Comparison of ENCODE assay signal across 8 mouse cellular contexts in the genomic region with DNA sequence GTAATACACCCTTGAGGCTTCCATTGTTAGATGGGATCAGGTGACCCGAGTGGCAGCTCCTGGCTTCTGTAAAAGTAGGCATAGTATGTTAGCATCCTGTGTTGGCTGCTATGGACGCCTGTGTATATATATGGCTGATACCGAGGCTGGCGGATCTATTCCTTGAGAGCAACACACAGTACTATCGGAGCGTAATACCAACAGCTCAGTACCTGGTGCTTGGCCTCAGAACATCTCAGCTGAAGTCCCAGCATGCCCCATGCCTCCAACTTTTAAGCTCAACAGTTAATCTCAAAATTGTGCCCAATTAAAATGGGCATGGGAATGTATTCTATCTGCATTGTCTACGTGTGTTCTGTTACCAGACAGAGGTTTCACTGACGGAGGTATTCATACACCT.
DNase-seq lines count a peak whose midpoint lies in the region; ATAC-seq and TF ChIP-seq lines count a peak whose summit lies in the region.

No protein-coding gene starts in this region.

- H3K9ac ChIP-seq in kidney, embryonic 14.5 days (ENCODE audit: low read depth, low read length), result peak overlapping the region; percentile 73
- H3K9ac ChIP-seq in hindbrain, embryonic 12.5 days, result peak overlapping the region; percentile 97
- H3K9ac ChIP-seq in midbrain, postnatal 0 days (replicated peaks; ENCODE audit: low read length, poor library complexity, severe bottlenecking), result peak overlapping the region; percentile 99

- peak overlapping the region; percentile 92 for H3K27ac ChIP-seq in kidney, embryonic 14.5 days (ENCODE audit: low read depth, low read length)
- H3K27ac ChIP-seq in hindbrain, embryonic 12.5 days, result peak overlapping the region; percentile 99
- H3K27ac ChIP-seq in midbrain, postnatal 0 days (ENCODE audit: low read depth, low read length), result peak overlapping the region; percentile 98

- WGBS in kidney, embryonic 14.5 days, result 45% methylated on average over 8 of the region's 8 CpGs
- 22% methylated on average over 8 of the region's 8 CpGs for WGBS in hindbrain, embryonic 12.5 days
- 3% methylated on average over 8 of the region's 8 CpGs for WGBS in midbrain, postnatal 0 days

- no peak for ATAC-seq in kidney, embryonic 14.5 days (ENCODE audit: low FRiP score, low TSS enrichment)
- 0 out of 2 replicates have a peak, but pooled peaks have one; percentile 2 for ATAC-seq in hindbrain, embryonic 12.5 days (ENCODE audit: low FRiP score)
- ATAC-seq in midbrain, postnatal 0 days (ENCODE audit: low FRiP score), result no peak; the same call in 1 of the 2 replicates

- no peak for DNase-seq in kidney, postnatal 36 days
- DNase-seq in embryo, embryonic 11 days, result peak; percentile 62
- peak; percentile 66 for DNase-seq in midbrain, postnatal 0 days (ENCODE audit: low spot score)
- DNase-seq in left cerebral cortex, postnatal 10 days (ENCODE audit: extremely low spot score in 1 of 2, low spot score in 2 of 2), result no peak
- DNase-seq in lung, postnatal 4 days, result no peak
- DNase-seq in layer of hippocampus, adult 9-11 months, result no peak

- H3K9me3 ChIP-seq in kidney, embryonic 14.5 days (ENCODE audit: control insufficient read depth, low read length), result no peaks in the 10 kb centered on the region
- no peaks in the 10 kb centered on the region for H3K9me3 ChIP-seq in hindbrain, embryonic 12.5 days (replicated peaks)
- H3K9me3 ChIP-seq in midbrain, postnatal 0 days (ENCODE audit: low read length), result no peaks in the 10 kb centered on the region

- peak overlapping the region; percentile 66 for H3K4me2 ChIP-seq in kidney, embryonic 14.5 days (replicated peaks; ENCODE audit: low read depth, low read length)
- H3K4me2 ChIP-seq in hindbrain, embryonic 12.5 days (replicated peaks), result peak overlapping the region; percentile 59
- H3K4me2 ChIP-seq in midbrain, postnatal 0 days (ENCODE audit: low read depth, low read length, poor library complexity, severe bottlenecking), result peak overlapping the region; percentile 68

- H3K4me1 ChIP-seq in kidney, embryonic 14.5 days (ENCODE audit: control insufficient read depth, insufficient read depth, low read length), result peaks cover 7% of the 10 kb centered on the region; the same call in 1 of the 2 replicates
- H3K4me1 ChIP-seq in hindbrain, embryonic 12.5 days, result peaks cover 29% of the 10 kb centered on the region
- H3K4me1 ChIP-seq in midbrain, postnatal 0 days (ENCODE audit: insufficient read depth, low read length), result peaks cover 7% of the 10 kb centered on the region; the same call in 1 of the 2 replicates

- TF ChIP-seq CTCF in midbrain, postnatal 0 days (IDR thresholded peaks at IDR 0.05), result no peak

- intact Hi-C loops in left cerebral cortex, postnatal 10 days (cut with DNase I), result loop anchor here (5.0 kb wide), 1 partner anchor 355 kb away; no protein-coding TSS in a partner anchor

- peaks cover 5% of the 10 kb centered on the region; the same call in 1 of the 2 replicates for H3K36me3 ChIP-seq in kidney, embryonic 14.5 days (ENCODE audit: control insufficient read depth, insufficient read depth, low read length)
- 0 out of 2 replicates have a peak, but pooled peaks cover 11% of the 10 kb centered on the region for H3K36me3 ChIP-seq in hindbrain, embryonic 12.5 days
- H3K36me3 ChIP-seq in midbrain, postnatal 0 days (ENCODE audit: insufficient read depth, low read length), result peaks cover 3% of the 10 kb centered on the region; the same call in 1 of the 2 replicates

- H3K4me3 ChIP-seq in kidney, embryonic 14.5 days (ENCODE audit: low read length), result peak overlapping the region; percentile 68
- H3K4me3 ChIP-seq in hindbrain, embryonic 12.5 days, result peak overlapping the region; percentile 77
- peak overlapping the region; percentile 66 for H3K4me3 ChIP-seq in midbrain, postnatal 0 days (ENCODE audit: low read depth, low read length)

- H3K27me3 ChIP-seq in kidney, embryonic 14.5 days (ENCODE audit: control insufficient read depth, insufficient read depth, low read length), result no peaks in the 10 kb centered on the region
- no peaks in the 10 kb centered on the region for H3K27me3 ChIP-seq in hindbrain, embryonic 12.5 days
- no peaks in the 10 kb centered on the region for H3K27me3 ChIP-seq in midbrain, postnatal 0 days (ENCODE audit: insufficient read depth, low read length)

Comparison
In these comparisons a context has a peak if more than half of its experiments do, and no peak if none do; other contexts are left out.
1. DNase-seq: peak in embryo, embryonic 11 days (single experiment) and midbrain, postnatal 0 days (single experiment); none in kidney, postnatal 36 days (0 of 2), left cerebral cortex, postnatal 10 days (0 of 2), lung, postnatal 4 days (0 of 2) and layer of hippocampus, adult 9-11 months (single experiment).
2. Peak in every context shown above with its lines, with median percentiles within 50 percentile points of each other: H3K27ac ChIP-seq, H3K4me2 ChIP-seq, H3K4me3 ChIP-seq and H3K9ac ChIP-seq.